Mouse (Mus musculus): ENCODE data around the gene Zfp128. TPM values are rescaled to one million over a fixed set of nuclear protein-coding genes. Genes with fewer than 3 reads are reported as not detected.

Gene Zfp128
- polyA plus RNA-seq (2015; fragmentation: Nextera tagmentation; extraction: Ambion mirVana): 0.88 and 1.4 TPM in 2 replicates

DNA sequence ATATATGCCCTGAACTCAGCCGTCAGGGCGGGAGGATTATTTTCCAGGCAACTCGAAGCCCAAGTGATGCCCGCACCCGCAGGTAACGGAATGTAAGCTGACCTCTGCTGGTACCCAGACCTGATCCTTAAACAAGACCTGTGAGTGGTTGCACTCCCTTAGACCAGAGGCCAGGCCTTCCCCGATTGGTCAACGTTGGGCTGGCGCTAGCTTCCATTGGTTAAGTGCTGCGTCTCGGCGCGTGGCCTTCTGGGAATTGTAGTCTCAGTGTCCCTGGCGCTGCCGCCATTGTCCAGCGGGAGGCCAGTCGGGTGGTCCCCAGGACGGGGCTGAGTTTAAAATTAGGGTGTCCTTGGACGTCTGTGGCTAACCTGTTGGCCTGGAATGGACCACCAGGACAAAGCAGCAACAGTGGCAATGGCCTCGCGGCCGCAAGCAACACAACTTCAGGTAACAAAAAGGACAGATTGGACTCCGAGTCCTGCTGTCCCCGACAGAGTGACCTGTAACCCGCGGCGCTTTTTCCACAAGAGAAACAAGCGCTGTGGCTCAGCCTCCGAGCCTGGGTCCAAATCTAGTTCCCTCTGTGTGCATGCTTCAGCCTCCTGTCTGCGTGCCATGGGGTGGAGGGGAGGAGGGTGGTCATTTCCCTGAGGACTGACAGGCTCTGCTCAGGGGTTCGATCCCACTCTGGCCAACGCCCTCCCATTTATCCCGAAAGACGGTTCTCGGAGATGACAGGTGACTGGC lies at the start of gene Zfp128:
Gene Zfp128, plus strand, starts transcription at position 267 of the 750 bp plus-strand sequence.

GRCm38 (mm10) chr7:12834162-12835120 lies 46.5 kb upstream of the Zfp128 start, which contains the start of gene Zfp110:
Gene Zfp110 (plus strand): TSS chr7:12834761.

GRCm38 (mm10) chr7:12897655-12898410 lies 16.9 kb downstream of the Zfp128 start, which contains the start of gene Zscan22:
Gene Zscan22 (plus strand): TSS chr7:12897815.

GRCm38 (mm10) chr7:12921705-12922465 lies 40.9 kb downstream of the Zfp128 start, which contains the start of gene Rps5:
Gene Rps5 (plus strand): TSS chr7:12922290.

GRCm38 (mm10) chr7:12927191-12927680 lies 46.3 kb downstream of the Zfp128 start, which contains the start of gene Rnf225:
Gene Rnf225 (plus strand): TSS chr7:12927416.

Other genes starting within 250 kb of the Zfp128 start
- gene Vmn2r54, start 240.9 kb upstream of the Zfp128 start, polyA plus RNA-seq (2015; fragmentation: Nextera tagmentation; extraction: Ambion mirVana): not detected in 2 replicates
- gene Vmn2r55, start 196.2 kb upstream of the Zfp128 start, polyA plus RNA-seq (2015; fragmentation: Nextera tagmentation; extraction: Ambion mirVana): not detected in 2 replicates
- gene Vmn2r56, start 146.2 kb upstream of the Zfp128 start, polyA plus RNA-seq (2015; fragmentation: Nextera tagmentation; extraction: Ambion mirVana): not detected in 2 replicates
- gene Zscan18, start 77.5 kb upstream of the Zfp128 start, polyA plus RNA-seq (2015; fragmentation: Nextera tagmentation; extraction: Ambion mirVana): 0.49 and 0.86 TPM in 2 replicates
- 5.1 and 5.9 TPM in 2 replicates for gene Zfp329, start 62.3 kb upstream of the Zfp128 start, polyA plus RNA-seq (2015; fragmentation: Nextera tagmentation; extraction: Ambion mirVana)
- gene Zfp110, start 46.4 kb upstream of the Zfp128 start, polyA plus RNA-seq (2015; fragmentation: Nextera tagmentation; extraction: Ambion mirVana): 13.2 and 14.4 TPM in 2 replicates
- gene Zscan22, start 16.6 kb downstream of the Zfp128 start, polyA plus RNA-seq (2015; fragmentation: Nextera tagmentation; extraction: Ambion mirVana): 3.8 and 4.0 TPM in 2 replicates
- 1,111 and 1,114 TPM in 2 replicates for gene Rps5, start 41.1 kb downstream of the Zfp128 start, polyA plus RNA-seq (2015; fragmentation: Nextera tagmentation; extraction: Ambion mirVana)
- 0.06 and 0.12 TPM in 2 replicates for gene Rnf225, start 46.2 kb downstream of the Zfp128 start, polyA plus RNA-seq (2015; fragmentation: Nextera tagmentation; extraction: Ambion mirVana)
- gene Zfp324, start 84.7 kb downstream of the Zfp128 start, polyA plus RNA-seq (2015; fragmentation: Nextera tagmentation; extraction: Ambion mirVana): 3.1 and 3.2 TPM in 2 replicates
- 2.8 and 3.1 TPM in 2 replicates for gene Zfp446, start 96.7 kb downstream of the Zfp128 start, polyA plus RNA-seq (2015; fragmentation: Nextera tagmentation; extraction: Ambion mirVana)
- gene Slc27a5, start 117.0 kb downstream of the Zfp128 start, polyA plus RNA-seq (2015; fragmentation: Nextera tagmentation; extraction: Ambion mirVana): 0.08 TPM in 1 of 2 replicates, not detected in the other
- 127 and 136 TPM in 2 replicates for gene Trim28, start 117.9 kb downstream of the Zfp128 start, polyA plus RNA-seq (2015; fragmentation: Nextera tagmentation; extraction: Ambion mirVana)
- gene Zbtb45, start 128.9 kb downstream of the Zfp128 start, polyA plus RNA-seq (2015; fragmentation: Nextera tagmentation; extraction: Ambion mirVana): 13.7 and 13.9 TPM in 2 replicates
- 158 and 162 TPM in 2 replicates for gene Chmp2a, start 153.6 kb downstream of the Zfp128 start, polyA plus RNA-seq (2015; fragmentation: Nextera tagmentation; extraction: Ambion mirVana)
- gene Ube2m, start 157.1 kb downstream of the Zfp128 start, polyA plus RNA-seq (2015; fragmentation: Nextera tagmentation; extraction: Ambion mirVana): 75.4 and 75.6 TPM in 2 replicates
- gene Mzf1, start 173.6 kb downstream of the Zfp128 start, polyA plus RNA-seq (2015; fragmentation: Nextera tagmentation; extraction: Ambion mirVana): 0.36 and 1.1 TPM in 2 replicates
- gene Vmn1r85, start 214.0 kb downstream of the Zfp128 start, polyA plus RNA-seq (2015; fragmentation: Nextera tagmentation; extraction: Ambion mirVana): not detected in 2 replicates
- gene Vmn1r86, start 238.7 kb downstream of the Zfp128 start, polyA plus RNA-seq (2015; fragmentation: Nextera tagmentation; extraction: Ambion mirVana): not detected in 2 replicates

Measured in spleen, postnatal 0 days (tissue).